Mouse (Mus musculus) myocyte (in vitro differentiated cells): ENCODE measurements around the gene Hormad2.

ENCODE experiments used
- CEBPB ChIP-seq: IDR thresholded peaks from 2 replicates; pipeline ENCODE4 v1.6.1; 2011; ENCODE audit warnings: mild to moderate bottlenecking, moderate library complexity; ENCODE audit not compliant: poor library complexity, insufficient read depth, severe bottlenecking
- E2F4 ChIP-seq: IDR thresholded peaks from one replicate; pipeline ENCODE4 v1.6.1; 2011; ENCODE audit warnings: mild to moderate bottlenecking, control low read depth, moderate library complexity; ENCODE audit not compliant: insufficient read depth
- MYOD1 ChIP-seq, 3 experiments: IDR thresholded peaks; one replicate each; pipeline ENCODE4 v1.6.1; 2011; ENCODE audit warnings: control low read depth in 2 of 3, low read depth in 2 of 3, mild to moderate bottlenecking in 2 of 3, moderate library complexity in 1 of 3; ENCODE audit not compliant: insufficient read length in 2 of 3, control insufficient read depth in 1 of 3
- POLR2A ChIP-seq: IDR thresholded peaks from one replicate; pipeline ENCODE4 v1.6.1; 2011; ENCODE audit warnings: low read depth, mild to moderate bottlenecking, control low read depth, moderate library complexity; ENCODE audit not compliant: insufficient read length
- POLR2AphosphoS2 ChIP-seq: IDR thresholded peaks from one replicate; pipeline ENCODE4 v1.6.1; 2011; ENCODE audit warnings: low read depth, control low read depth; ENCODE audit not compliant: insufficient read length
- SRF ChIP-seq: IDR thresholded peaks from one replicate; pipeline ENCODE4 v1.6.1; 2011; ENCODE audit warnings: low read depth; ENCODE audit not compliant: control insufficient read depth, insufficient read length
- TCF12 ChIP-seq: IDR thresholded peaks from one replicate; pipeline ENCODE4 v1.6.1; 2011; ENCODE audit warnings: mild to moderate bottlenecking, control low read depth; ENCODE audit not compliant: poor library complexity, insufficient read depth, severe bottlenecking
- USF1 ChIP-seq: IDR thresholded peaks from one replicate; pipeline ENCODE4 v1.6.1; 2011; ENCODE audit warnings: low read depth, mild to moderate bottlenecking, control low read depth, moderate library complexity

DNA sequence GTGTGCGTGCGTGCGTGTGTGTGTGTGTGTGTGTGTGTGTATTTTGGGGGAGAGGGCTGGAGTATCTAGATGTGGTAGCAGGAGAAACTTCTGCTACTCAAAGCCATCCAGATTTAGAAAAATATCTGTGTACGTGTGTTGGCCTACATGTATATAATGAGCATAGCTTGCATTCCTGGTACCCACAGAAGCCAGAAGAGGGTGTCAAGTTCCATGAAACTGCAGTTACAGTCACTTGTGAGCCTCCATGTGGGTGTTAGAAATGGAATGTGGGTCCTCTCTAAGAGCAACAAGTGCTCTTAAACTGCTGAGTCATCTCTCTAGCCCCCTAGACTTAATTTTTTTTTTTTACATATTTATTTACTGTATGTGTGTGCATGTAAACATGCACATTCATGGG is 130.6 kb downstream of the Hormad2 start:
- TF ChIP-seq TCF12 (no peak), POLR2A (no peak), POLR2AphosphoS2 (no peak), E2F4 (no peak), CEBPB (no peak), USF1 (no peak), MYOD1 (IDR thresholded peaks at IDR 0.05; ENCODE audit: control insufficient read depth in 1 of 3, insufficient read length in 2 of 3, low read depth in 2 of 3) (no peak), SRF (no peak)
